Mouse (Mus musculus) thymus, adult 2 months (tissue): Measurements from ENCODE around the gene Hsd17b14.

ENCODE experiments used
- CTCF ChIP-seq: fragments of 200-500 bp; IDR thresholded peaks from 2 replicates; pipeline ENCODE4 v1.5.1; 2012; ENCODE audit warnings: mild to moderate bottlenecking, control low read depth, low read length, moderate library complexity, borderline replicate concordance; ENCODE audit not compliant: control insufficient read depth, poor library complexity, insufficient read depth; ENCODE audit errors: extremely low read depth
- POLR2A ChIP-seq: fragments of 200-500 bp; IDR thresholded peaks from 2 replicates; pipeline ENCODE4 v1.6.1; 2012; ENCODE audit warnings: mild to moderate bottlenecking, low read length, control low read depth, moderate library complexity; ENCODE audit not compliant: control insufficient read depth, poor library complexity, insufficient read depth; ENCODE audit errors: extremely low read depth

GRCm38 (mm10) chr7:45573954-45574353, 19.3 kb downstream of the Hsd17b14 start:
- TF ChIP-seq POLR2A (no peak), CTCF (no peak)
